ENCODE assay signal across 28 mouse cellular contexts in the genomic region with DNA sequence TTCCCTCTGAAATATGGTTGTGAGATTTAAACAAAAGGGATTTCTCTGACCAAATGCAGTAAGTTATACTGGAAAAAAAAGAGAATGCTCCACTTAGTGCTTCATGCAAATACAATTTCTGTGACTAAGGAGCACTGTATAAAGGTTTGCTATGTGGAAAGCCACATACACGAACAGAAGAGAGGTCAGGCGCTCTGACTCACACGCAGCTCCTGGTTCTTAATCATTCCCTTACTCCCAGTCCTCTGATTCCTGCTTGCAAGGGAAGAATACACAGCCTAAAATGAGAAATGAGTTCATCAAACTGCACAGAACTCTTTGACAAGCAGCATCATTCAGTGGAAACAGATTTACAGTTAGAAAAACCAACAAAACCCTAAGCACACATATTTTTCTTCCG.
DNase-seq lines count a peak whose midpoint lies in the region; ATAC-seq and TF ChIP-seq lines count a peak whose summit lies in the region.
"Had no signal": no experiment of that assay in that cellular context is flagged by ENCODE, and none has a peak within 500 bp of the region (broad histone marks: within the 10 kb centered on the region; RNA-seq: fewer than 3 reads in every experiment).

No protein-coding gene starts in this region.

- in situ Hi-C loops in Patski (cut with MboI; ENCODE audit: low pct_unique_long_range_greater_than_20kb), result no loop called here

- 75% methylated on average over 4 of the region's 4 CpGs for WGBS in embryonic facial prominence, embryonic 11.5 days

- no peak for TF ChIP-seq CTCF in Patski (IDR thresholded peaks at IDR 0.05)

- H3K4me1 ChIP-seq in embryonic facial prominence, embryonic 11.5 days (ENCODE audit: control insufficient read depth, insufficient read depth, low read length), result no peaks in the 10 kb centered on the region
- H3K4me1 ChIP-seq: heart, embryonic 13.5 days; liver, embryonic 12.5 days; neural tube, embryonic 12.5 days had no signal

- H3K9ac ChIP-seq in embryonic facial prominence, embryonic 11.5 days (replicated peaks; ENCODE audit: low read length), result no peak overlapping the region
- H3K9ac ChIP-seq: heart, embryonic 13.5 days; hindbrain, embryonic 14.5 days; liver, embryonic 12.5 days; liver, postnatal 0 days; neural tube, embryonic 12.5 days had no signal

- no peaks in the 10 kb centered on the region for H3K36me3 ChIP-seq in embryonic facial prominence, embryonic 11.5 days (replicated peaks; ENCODE audit: control insufficient read depth, insufficient read depth, low read depth, low read length)
- H3K36me3 ChIP-seq: heart, embryonic 13.5 days; liver, embryonic 12.5 days; neural tube, embryonic 12.5 days had no signal

- ATAC-seq in Patski, result peak; percentile 85
- ATAC-seq in embryonic facial prominence, embryonic 11.5 days (replicated peaks; ENCODE audit: insufficient number of reproducible peaks, low FRiP score, low TSS enrichment, low read depth), result no peak
- ATAC-seq: forebrain, embryonic 16.5 days; intestine, postnatal 0 days; liver, embryonic 12.5 days; liver, postnatal 0 days; midbrain, embryonic 16.5 days had no signal

- CTCF ChIA-PET in Patski (lab: Charles Lee), result interaction anchor here (1.0 to 1.3 kb wide), 2 partner anchors 13 to 15 kb away, joined by 3 to 4 read pairs; no protein-coding TSS in a partner anchor

- H3K9me3 ChIP-seq in embryonic facial prominence, embryonic 11.5 days (replicated peaks; ENCODE audit: control insufficient read depth, low read length), result no peaks in the 10 kb centered on the region
- H3K9me3 ChIP-seq: heart, embryonic 13.5 days; liver, embryonic 12.5 days; neural tube, embryonic 12.5 days had no signal

- H3K27me3 ChIP-seq in Patski, result no peaks in the 10 kb centered on the region
- H3K27me3 ChIP-seq in embryonic facial prominence, embryonic 11.5 days (ENCODE audit: control insufficient read depth, insufficient read depth, low read length), result no peaks in the 10 kb centered on the region
- H3K27me3 ChIP-seq: CH12.LX; heart, embryonic 13.5 days; liver, embryonic 12.5 days; neural tube, embryonic 12.5 days had no signal

- peak; percentile 52 for DNase-seq in adrenal gland, adult 2 months
- no peak for DNase-seq in adrenal gland, postnatal 10 days
- DNase-seq in Patski (ENCODE audit: low read depth, low spot score), result no peak
- peak; percentile 2 for DNase-seq in embryonic facial prominence, embryonic 11.5 days (ENCODE audit: low spot score)
- no peak for DNase-seq in right cerebral cortex, postnatal 25 days
- no peak for DNase-seq in urinary bladder, adult 2 months (ENCODE audit: low spot score)
- DNase-seq in cerebellum, postnatal 14 days, result no peak
- DNase-seq: cerebellum, adult 9-10 months; gastrocnemius, adult 2 months; heart, postnatal 10 days; kidney, postnatal 14 days; left cerebral cortex, postnatal 4 days; liver, postnatal 0 days; lung, postnatal 36 days; right cerebral cortex, adult 18-20 months; right cerebral cortex, postnatal 4 days; thymus, adult 2 months; thymus, postnatal 36 days had no signal

- H3K27ac ChIP-seq in embryonic facial prominence, embryonic 11.5 days (replicated peaks; ENCODE audit: low read depth, low read length), result no peak overlapping the region
- H3K27ac ChIP-seq: gastrocnemius, adult 2 months; heart, embryonic 13.5 days; hindbrain, embryonic 14.5 days; liver, embryonic 12.5 days; neural tube, embryonic 12.5 days had no signal

- no peak overlapping the region for H3K4me3 ChIP-seq in embryonic facial prominence, embryonic 11.5 days (ENCODE audit: low read depth, low read length)
- H3K4me3 ChIP-seq: gastrocnemius, adult 2 months; heart, embryonic 13.5 days; liver, embryonic 12.5 days; myocyte; neural tube, embryonic 12.5 days had no signal

- no peak overlapping the region for H3K4me2 ChIP-seq in embryonic facial prominence, embryonic 11.5 days (ENCODE audit: low read depth, low read length)
- H3K4me2 ChIP-seq: heart, embryonic 13.5 days; hindbrain, embryonic 14.5 days; liver, embryonic 12.5 days; midbrain, embryonic 11.5 days; neural tube, embryonic 12.5 days had no signal

- POLR2A ChIA-PET in Patski (lab: Charles Lee), result no interaction called here

Comparison
In these comparisons a context has a peak if more than half of its experiments do, and no peak if none do; other contexts are left out.
1. DNase-seq: peak in adrenal gland, adult 2 months (single experiment) and embryonic facial prominence, embryonic 11.5 days (single experiment); none in adrenal gland, postnatal 10 days (single experiment), Patski (single experiment), right cerebral cortex, postnatal 25 days (single experiment), urinary bladder, adult 2 months (single experiment) and cerebellum, postnatal 14 days (0 of 2).